Mouse (Mus musculus): ENCODE results near the gene Cflar. TPM values are rescaled to one million over a fixed set of nuclear protein-coding genes. Genes with fewer than 3 reads are reported as not detected.
A peak's percentile ranks its signal among the peaks of the same experiment; 100 is the strongest.

Cflar gene
- polyA plus RNA-seq, 2 experiments, result 8.2 to 13.4 TPM

DNA sequence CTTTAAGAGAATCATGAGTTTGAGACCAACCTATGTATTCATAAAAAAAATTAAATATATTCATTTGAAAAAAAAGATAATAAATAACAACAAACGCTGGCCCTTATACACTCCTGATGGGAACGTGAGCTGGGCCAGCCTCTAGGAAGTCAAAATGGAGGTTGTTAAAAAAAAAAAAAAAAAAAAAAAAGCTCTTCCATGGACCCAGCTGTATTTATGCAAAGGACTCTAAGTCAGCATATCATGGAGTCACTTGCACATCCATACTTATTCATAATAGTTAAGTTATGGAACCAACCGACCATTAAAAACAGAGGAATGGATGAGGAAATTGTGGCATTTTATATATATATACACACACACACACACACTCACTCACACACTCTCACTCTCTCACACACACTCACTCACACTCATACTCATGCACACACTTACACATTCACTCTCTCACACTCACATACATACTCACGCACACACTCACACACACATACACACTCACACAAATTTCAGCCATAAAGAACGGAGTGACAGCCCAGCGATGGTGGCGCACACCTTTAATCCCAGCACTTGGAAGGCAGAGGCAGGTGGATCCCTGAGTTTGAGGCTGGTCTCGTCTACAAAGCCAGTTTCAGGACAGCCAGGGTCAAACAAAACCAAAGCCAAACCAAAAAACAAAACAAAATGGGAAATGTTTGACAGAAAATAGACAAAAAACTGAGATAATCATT lies 90.4 kb downstream of the Cflar start:
- H3K4me2 ChIP-seq (ENCODE audit: low read depth), result peak overlapping the region; percentile 51
- H3K27ac ChIP-seq, result no peak overlapping the region
- no peaks in the 10 kb centered on the region for H3K9me3 ChIP-seq (ENCODE audit: control insufficient read depth, low read length)
- ATAC-seq (ENCODE audit: insufficient read depth) (no peak), DNase-seq (ENCODE audit: low read depth in 3 of 3, low spot score in 3 of 3) (no peak)
- no peak for TF ChIP-seq CTCF (IDR thresholded peaks at IDR 0.05; ENCODE audit: low read depth)
- TF ChIP-seq EP300 (IDR thresholded peaks at IDR 0.05; ENCODE audit: low read depth), result no peak
- WGBS (ENCODE audit: insufficient replicate concordance), result 59% methylated on average over 8 of the region's 8 CpGs
- H3K27me3 ChIP-seq (ENCODE audit: control insufficient read depth, insufficient read depth, low read length), result no peaks in the 10 kb centered on the region
- H3K36me3 ChIP-seq (replicated peaks; ENCODE audit: control insufficient read depth, insufficient read depth, low read depth), result no peaks in the 10 kb centered on the region
- H3K9ac ChIP-seq (replicated peaks), result no peak overlapping the region; the same call in 1 of the 2 replicates
- H3K4me1 ChIP-seq (replicated peaks; ENCODE audit: control insufficient read depth in 2 of 2, insufficient read depth in 2 of 2, low read length in 1 of 2), result peaks cover 0 to 9% of the 10 kb centered on the region in 2 experiments; a peak in 2 of 4 replicates
- peak overlapping the region; percentile 11 to 22; a peak in 3 of 4 replicates for H3K4me3 ChIP-seq (ENCODE audit: insufficient read depth in 1 of 2, low read depth in 2 of 2, low read length in 2 of 2)

DNA sequence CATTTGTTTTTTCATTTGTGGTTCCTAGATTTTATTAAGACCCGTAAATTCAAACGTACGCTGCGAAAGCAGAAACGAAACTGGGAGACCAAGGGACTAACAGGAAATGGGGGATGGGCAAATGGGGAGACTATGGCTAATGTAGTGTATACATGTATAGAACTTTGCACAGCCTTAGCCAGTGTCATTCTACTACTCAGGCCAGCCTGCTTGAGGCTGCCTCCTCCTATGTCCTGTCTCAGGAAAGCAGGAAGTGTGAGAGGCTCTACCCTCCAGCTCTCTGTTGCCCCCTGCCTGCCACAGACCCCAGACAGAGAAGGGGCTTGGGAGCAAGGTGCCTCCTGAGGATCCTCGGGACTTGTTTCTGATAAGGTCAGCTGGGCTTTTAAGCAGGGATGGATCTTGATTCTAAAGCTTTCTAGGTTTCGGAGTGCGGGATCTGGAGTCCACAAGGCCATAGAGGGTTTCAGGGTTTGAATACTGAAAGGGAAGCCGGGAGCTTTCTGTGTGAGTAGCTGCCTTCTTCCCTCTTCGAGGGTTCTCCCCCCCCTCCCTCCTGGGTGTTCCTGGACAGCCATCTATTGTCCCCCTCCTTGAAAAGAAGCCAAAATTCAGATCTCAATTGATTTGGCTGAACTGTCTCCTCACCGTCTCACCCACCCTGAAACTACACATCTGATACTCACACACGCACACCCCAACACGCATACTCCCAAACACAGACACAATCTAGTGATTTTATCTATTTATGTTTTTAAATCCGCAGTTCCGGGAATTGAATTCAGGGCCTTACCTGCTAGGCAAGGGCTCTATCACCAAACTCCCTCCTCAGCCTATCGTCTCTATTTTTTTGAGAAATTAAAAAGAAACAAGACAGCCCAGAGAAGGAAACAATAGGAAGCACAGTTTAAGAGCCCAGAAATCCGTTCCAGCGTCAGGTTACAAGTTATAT lies 91.3 kb downstream of the Cflar start:
- H3K27ac ChIP-seq, result no peak overlapping the region; the same call in 1 of the 2 replicates
- no peaks in the 10 kb centered on the region for H3K36me3 ChIP-seq (replicated peaks; ENCODE audit: control insufficient read depth, insufficient read depth, low read depth)
- ATAC-seq (ENCODE audit: insufficient read depth) (peak; percentile 69), DNase-seq (ENCODE audit: low read depth in 3 of 3, low spot score in 3 of 3) (peak; percentile 9 to 44 (median 10))
- no peaks in the 10 kb centered on the region for H3K27me3 ChIP-seq (ENCODE audit: control insufficient read depth, insufficient read depth, low read length)
- H3K4me1 ChIP-seq (replicated peaks; ENCODE audit: control insufficient read depth in 2 of 2, insufficient read depth in 2 of 2, low read length in 1 of 2), result peaks cover 0 to 6% of the 10 kb centered on the region in 2 experiments; a peak in 1 of 4 replicates
- peak overlapping the region in 1 of 2 experiments; percentile 22; a peak in 3 of 4 replicates for H3K4me3 ChIP-seq (ENCODE audit: insufficient read depth in 1 of 2, low read depth in 2 of 2, low read length in 2 of 2)
- H3K9me3 ChIP-seq (ENCODE audit: control insufficient read depth, low read length), result no peaks in the 10 kb centered on the region
- H3K4me2 ChIP-seq (ENCODE audit: low read depth), result peak overlapping the region; percentile 51
- WGBS (ENCODE audit: insufficient replicate concordance), result 54% methylated on average over 18 of the region's 18 CpGs
- H3K9ac ChIP-seq (replicated peaks), result peak overlapping the region; percentile 16
- TF ChIP-seq CTCF (IDR thresholded peaks at IDR 0.05; ENCODE audit: low read depth) (peak; percentile 71), EP300 (IDR thresholded peaks at IDR 0.05; ENCODE audit: low read depth) (no peak)

DNA sequence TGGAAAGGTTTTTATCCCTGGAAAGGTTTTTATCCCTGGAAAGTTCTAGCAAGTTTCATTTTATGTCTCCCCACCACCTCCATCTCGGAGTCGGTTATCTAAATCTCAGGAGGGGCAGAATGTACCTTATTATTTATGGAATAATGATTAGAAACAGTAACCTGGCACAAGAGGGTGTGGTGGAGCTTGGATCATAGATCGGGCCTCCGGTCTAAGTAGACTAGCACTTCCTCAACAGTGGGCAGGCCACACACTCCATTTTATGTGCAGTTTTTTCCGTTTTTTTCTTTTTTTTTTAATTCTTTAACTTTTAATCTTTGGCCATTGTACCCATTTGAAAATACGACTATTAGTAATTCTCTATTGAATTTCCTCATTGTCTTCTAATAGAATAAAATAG lies 92.2 kb downstream of the Cflar start:
- Histone ChIP-seq H3K4me1 (replicated peaks; ENCODE audit: control insufficient read depth in 2 of 2, insufficient read depth in 2 of 2, low read length in 1 of 2) (peaks cover 0 to 6% of the 10 kb centered on the region in 2 experiments; a peak in 1 of 4 replicates), H3K4me3 (ENCODE audit: insufficient read depth in 1 of 2, low read depth in 2 of 2, low read length in 2 of 2) (no peak overlapping the region), H3K9me3 (ENCODE audit: control insufficient read depth, low read length) (no peaks in the 10 kb centered on the region), H3K27me3 (ENCODE audit: control insufficient read depth, insufficient read depth, low read length) (no peaks in the 10 kb centered on the region), H3K36me3 (replicated peaks; ENCODE audit: control insufficient read depth, insufficient read depth, low read depth) (no peaks in the 10 kb centered on the region), H3K4me2 (ENCODE audit: low read depth) (no peak overlapping the region), H3K27ac (no peak overlapping the region), H3K9ac (replicated peaks) (no peak overlapping the region)
- TF ChIP-seq EP300 (IDR thresholded peaks at IDR 0.05; ENCODE audit: low read depth), result no peak
- TF ChIP-seq CTCF (IDR thresholded peaks at IDR 0.05; ENCODE audit: low read depth), result no peak
- 62% methylated on average over 6 of the region's 6 CpGs for WGBS (ENCODE audit: insufficient replicate concordance)
- ATAC-seq (ENCODE audit: insufficient read depth) (no peak), DNase-seq (ENCODE audit: low read depth in 3 of 3, low spot score in 3 of 3) (no peak)

DNA sequence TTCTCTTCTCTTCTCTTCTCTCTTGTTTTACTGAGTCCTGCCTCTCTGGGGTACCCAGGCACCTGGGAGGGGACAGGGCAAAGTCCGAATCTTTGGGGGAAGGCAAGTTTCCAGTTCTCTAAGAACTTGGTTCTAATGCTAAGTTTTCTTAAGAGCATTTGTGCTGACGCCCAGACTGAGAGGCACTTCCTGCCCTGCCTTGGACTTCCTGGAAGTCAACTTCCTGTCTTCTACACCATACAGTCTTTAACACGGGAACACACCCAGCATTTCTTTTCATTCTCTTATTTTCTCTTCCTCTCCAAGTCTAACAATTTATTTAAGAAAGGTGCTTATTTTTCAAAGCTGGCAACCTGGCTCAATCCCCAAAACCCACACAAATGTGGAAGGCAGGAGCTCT lies 95.3 kb downstream of the Cflar start:
- WGBS (ENCODE audit: insufficient replicate concordance), result 59% methylated on average over 3 of the region's 3 CpGs
- H3K27me3 ChIP-seq (ENCODE audit: control insufficient read depth, insufficient read depth, low read length), result no peaks in the 10 kb centered on the region
- H3K27ac ChIP-seq, result no peak overlapping the region
- no peak overlapping the region for H3K9ac ChIP-seq (replicated peaks)
- no peak for ATAC-seq (ENCODE audit: insufficient read depth)
- DNase-seq (ENCODE audit: low read depth in 3 of 3, low spot score in 3 of 3), result no peak
- H3K36me3 ChIP-seq (replicated peaks; ENCODE audit: control insufficient read depth, insufficient read depth, low read depth), result no peaks in the 10 kb centered on the region
- H3K4me1 ChIP-seq (replicated peaks; ENCODE audit: control insufficient read depth in 2 of 2, insufficient read depth in 2 of 2, low read length in 1 of 2), result peaks cover 0 to 6% of the 10 kb centered on the region in 2 experiments; a peak in 1 of 4 replicates
- no peaks in the 10 kb centered on the region for H3K9me3 ChIP-seq (ENCODE audit: control insufficient read depth, low read length)
- TF ChIP-seq CTCF (IDR thresholded peaks at IDR 0.05; ENCODE audit: low read depth) (no peak), EP300 (IDR thresholded peaks at IDR 0.05; ENCODE audit: low read depth) (no peak)
- H3K4me2 ChIP-seq (ENCODE audit: low read depth), result no peak overlapping the region
- no peak overlapping the region for H3K4me3 ChIP-seq (ENCODE audit: insufficient read depth in 1 of 2, low read depth in 2 of 2, low read length in 2 of 2)

Other genes starting within 250 kb of the Cflar start
- gene Orc2, start 206.4 kb upstream of the Cflar start, polyA plus RNA-seq (2012; rRNA removed), result 17.7 and 21.2 TPM in 2 replicates
- gene Orc2, start 206.4 kb upstream of the Cflar start, polyA plus RNA-seq (2014; fragmentation: Nextera tagmentation; extraction: Ambion mirVana), result 39.0 and 40.0 TPM in 2 replicates
- gene Fam126b, start 125.2 kb upstream of the Cflar start, polyA plus RNA-seq (2012; rRNA removed), result 0.63 and 0.95 TPM in 2 replicates
- 2.4 and 2.9 TPM in 2 replicates for gene Fam126b, start 125.2 kb upstream of the Cflar start, polyA plus RNA-seq (2014; fragmentation: Nextera tagmentation; extraction: Ambion mirVana)
- gene Ndufb3, start 125.1 kb upstream of the Cflar start, polyA plus RNA-seq (2012; rRNA removed), result 43.5 and 93.3 TPM in 2 replicates
- gene Ndufb3, start 125.1 kb upstream of the Cflar start, polyA plus RNA-seq (2014; fragmentation: Nextera tagmentation; extraction: Ambion mirVana), result 118 and 123 TPM in 2 replicates
- not detected in 2 replicates for gene Als2cr12, start 15.5 kb upstream of the Cflar start, polyA plus RNA-seq (2012; rRNA removed)
- not detected in 2 replicates for gene Als2cr12, start 15.5 kb upstream of the Cflar start, polyA plus RNA-seq (2014; fragmentation: Nextera tagmentation; extraction: Ambion mirVana)
- gene Casp8, start 83.9 kb downstream of the Cflar start, polyA plus RNA-seq (2012; rRNA removed), result 3.6 and 5.8 TPM in 2 replicates
- gene Casp8, start 83.9 kb downstream of the Cflar start, polyA plus RNA-seq (2014; fragmentation: Nextera tagmentation; extraction: Ambion mirVana), result 9.3 and 9.9 TPM in 2 replicates